Mouse (Mus musculus): ENCODE measurements around the gene Klk1b26.
"Not testable (repeated sequence)": the region's sequence is repeated elsewhere in the genome, so short reads cannot be mapped to it uniquely, and the experiment has no call there.

Gene Klk1b26

GRCm38 (mm10) chr7:44011868-44012267, at the start of gene Klk1b26:
Gene Klk1b26, plus strand, starts transcription at chr7:44012168.
- DNase-seq (ENCODE audit: low read depth) = not testable (repeated sequence)

- no peak for DNase-seq (ENCODE audit: low read depth)
These were observed 45.5 kb upstream of the Klk1b26 start, which contains the start of gene Klk1b1 for GRCm38 (mm10) chr7:43966451-43966850. Gene Klk1b1, plus strand, starts transcription at chr7:43966751.

GRCm38 (mm10) chr7:43967058-43967457, 44.9 kb upstream of the Klk1b26 start:
- no peak for DNase-seq (ENCODE audit: low read depth)

GRCm38 (mm10) chr7:43967612-43968011, 44.4 kb upstream of the Klk1b26 start:
- DNase-seq (ENCODE audit: low read depth) = no peak

GRCm38 (mm10) chr7:43975761-43976160, 36.2 kb upstream of the Klk1b26 start, which contains the start of gene Klk1b9:
Gene Klk1b9, plus strand, starts transcription at chr7:43976061.
- DNase-seq (ENCODE audit: low read depth) = not testable (repeated sequence)

GRCm38 (mm10) chr7:43985657-43986056, 26.3 kb upstream of the Klk1b26 start:
- no peak for DNase-seq (ENCODE audit: low read depth)

- not testable (repeated sequence) for DNase-seq (ENCODE audit: low read depth)
These were observed 17.1 kb upstream of the Klk1b26 start for GRCm38 (mm10) chr7:43994821-43995220.

GRCm38 (mm10) chr7:43995577-43995976, 16.4 kb upstream of the Klk1b26 start, which contains the start of gene Klk1b11:
Gene Klk1b11, plus strand, starts transcription at chr7:43995877.
- not testable (repeated sequence) for DNase-seq (ENCODE audit: low read depth)

- no peak for DNase-seq (ENCODE audit: low read depth)
These were observed 7.1 kb upstream of the Klk1b26 start for GRCm38 (mm10) chr7:44004847-44005246.

- not testable (repeated sequence) for DNase-seq (ENCODE audit: low read depth)
These were observed 2.7 kb downstream of the Klk1b26 start for GRCm38 (mm10) chr7:44014666-44015065.

- no peak for DNase-seq (ENCODE audit: low read depth)
These were observed 3.1 kb downstream of the Klk1b26 start for GRCm38 (mm10) chr7:44015071-44015470.

- DNase-seq (ENCODE audit: low read depth) = not testable (repeated sequence)
These were observed 40.0 kb downstream of the Klk1b26 start, which contains the start of gene Klk1b27 for GRCm38 (mm10) chr7:44051990-44052389. Gene Klk1b27, plus strand, starts transcription at chr7:44052290.

Data from NIH3T3 (cell line).